Mouse (Mus musculus) kidney, embryonic 16.5 days (tissue): ENCODE measurements around the gene Poglut1. TPM values are rescaled to one million over a fixed set of nuclear protein-coding genes. Genes with fewer than 3 reads are reported as not detected.

Experiments used
- ATAC-seq: fragments of 200-750 bp; cut with Nextera tagmentation; 2 replicates; pipeline ENCODE4 v1.8.0; 2017; ENCODE audit warnings: moderate TSS enrichment; ENCODE audit not compliant: low FRiP score, low TSS enrichment
- H3K27ac ChIP-seq: fragments of 300-500 bp; sonication (generic); 2 replicates; pipeline ENCODE4 v1.5.1; 2014; ENCODE audit warnings: low read length
- H3K27me3 ChIP-seq: fragments of 300-500 bp; sonication (generic); 2 replicates; pipeline ENCODE4 v1.6.1; 2014; ENCODE audit warnings: low read length, control low read depth, mixed read lengths; ENCODE audit not compliant: insufficient read depth
- H3K36me3 ChIP-seq: fragments of 300-500 bp; sonication (generic); 2 replicates; pipeline ENCODE4 v1.6.1; 2014; ENCODE audit warnings: low read length, control low read depth, mixed read lengths; ENCODE audit not compliant: insufficient read depth
- H3K4me1 ChIP-seq: fragments of 300-500 bp; sonication (generic); 2 replicates; pipeline ENCODE4 v1.6.1; 2014; ENCODE audit warnings: low read length, control low read depth, mixed read lengths; ENCODE audit not compliant: insufficient read depth
- H3K4me2 ChIP-seq: fragments of 300-500 bp; sonication (generic); replicated peaks from 2 replicates; pipeline ENCODE4 v1.6.1; 2014; ENCODE audit warnings: low read depth, low read length
- H3K4me3 ChIP-seq: fragments of 300-500 bp; sonication (generic); 2 replicates; pipeline ENCODE4 v1.5.1; 2014; ENCODE audit warnings: mild to moderate bottlenecking, low read length
- H3K9ac ChIP-seq: fragments of 300-500 bp; sonication (generic); replicated peaks from 2 replicates; pipeline ENCODE4 v1.6.1; 2014; ENCODE audit warnings: low read length
- H3K9me3 ChIP-seq: fragments of 300-500 bp; sonication (generic); 2 replicates; pipeline ENCODE4 v1.6.1; 2016; ENCODE audit warnings: low read length, control low read depth
- WGBS: fragments of 180-500 bp; shearing (Covaris S2); extraction: QIAGEN DNeasy Blood & Tissue Kit; methylation state at CpG from one replicate; pipeline ENCODE4 v1.1.7; 2014; 5-methylcytosine and 5-hydroxymethylcytosine counted together
- polyA plus RNA-seq: library from polyadenylated mRNA; unstranded; fragments of >200 nt; fragmentation: Nextera tagmentation; extraction: Ambion mirVana; gene quantifications from 2 replicates; pipeline ENCODE4 v1.2.1, GENCODE M21; 2015

The Poglut1 gene
- polyA plus RNA-seq, 1 experiment from 2014 or later = 62.2 TPM

- Histone ChIP-seq H3K4me2 (no peak overlapping the region), H3K9ac (no peak overlapping the region), H3K9me3 (no peaks in the 10 kb centered on the region), H3K27ac (no peak overlapping the region), H3K4me1 (no peaks in the 10 kb centered on the region), H3K36me3 (peaks cover 78% of the 10 kb centered on the region), H3K4me3 (no peak overlapping the region), H3K27me3 (no peaks in the 10 kb centered on the region)
- ATAC-seq = no peak
- WGBS = 95% methylated on average over 5 of the region's 5 CpGs
These were observed 37.1 kb upstream of the Poglut1 start for GRCm38 (mm10) chr16:38587163-38587562.

GRCm38 (mm10) chr16:38585186-38585585 is 35.1 kb upstream of the Poglut1 start:
- Histone ChIP-seq H3K27me3 (no peaks in the 10 kb centered on the region), H3K36me3 (peaks cover 67% of the 10 kb centered on the region), H3K9ac (no peak overlapping the region), H3K27ac (no peak overlapping the region), H3K4me3 (no peak overlapping the region), H3K4me1 (no peaks in the 10 kb centered on the region), H3K9me3 (no peaks in the 10 kb centered on the region), H3K4me2 (no peak overlapping the region)
- WGBS = 91% methylated on average over 5 of the region's 5 CpGs
- ATAC-seq = no peak

GRCm38 (mm10) chr16:38584761-38585160 is 34.7 kb upstream of the Poglut1 start:
- H3K4me1 ChIP-seq = no peaks in the 10 kb centered on the region
- H3K27ac ChIP-seq = no peak overlapping the region
- H3K4me3 ChIP-seq = no peak overlapping the region
- no peak overlapping the region for H3K9ac ChIP-seq
- no peak for ATAC-seq
- no peaks in the 10 kb centered on the region for H3K9me3 ChIP-seq
- H3K36me3 ChIP-seq = peaks cover 63% of the 10 kb centered on the region
- H3K4me2 ChIP-seq = no peak overlapping the region
- 89% methylated on average over 7 of the region's 7 CpGs for WGBS
- H3K27me3 ChIP-seq = no peaks in the 10 kb centered on the region

GRCm38 (mm10) chr16:38571481-38571880 is 21.4 kb upstream of the Poglut1 start:
- Histone ChIP-seq H3K9ac (no peak overlapping the region), H3K4me1 (no peaks in the 10 kb centered on the region), H3K27me3 (no peaks in the 10 kb centered on the region), H3K4me2 (no peak overlapping the region), H3K36me3 (peaks cover 64% of the 10 kb centered on the region), H3K9me3 (no peaks in the 10 kb centered on the region), H3K4me3 (no peak overlapping the region), H3K27ac (no peak overlapping the region)
- WGBS = 94% methylated on average over 3 of the region's 3 CpGs
- ATAC-seq = no peak

- no peak overlapping the region for H3K4me2 ChIP-seq
- H3K27ac ChIP-seq = no peak overlapping the region
- H3K4me3 ChIP-seq = no peak overlapping the region
- peaks cover 10% of the 10 kb centered on the region for H3K4me1 ChIP-seq
- no peak overlapping the region for H3K9ac ChIP-seq
- no peaks in the 10 kb centered on the region for H3K27me3 ChIP-seq
- WGBS = 95% methylated on average over 5 of the region's 5 CpGs
- H3K36me3 ChIP-seq = peaks cover 66% of the 10 kb centered on the region
- no peak for ATAC-seq
- H3K9me3 ChIP-seq = no peaks in the 10 kb centered on the region
These were observed 18.1 kb upstream of the Poglut1 start for GRCm38 (mm10) chr16:38568192-38568591.

GRCm38 (mm10) chr16:38563516-38563915 is 13.5 kb upstream of the Poglut1 start:
- peaks cover 11% of the 10 kb centered on the region; the same call in 1 of the 2 replicates for H3K27me3 ChIP-seq
- H3K36me3 ChIP-seq = peaks cover 31% of the 10 kb centered on the region
- peak overlapping the region; percentile 71 for H3K4me2 ChIP-seq
- H3K4me1 ChIP-seq = peaks cover 10% of the 10 kb centered on the region
- 25% methylated on average over 10 of the region's 10 CpGs for WGBS
- no peaks in the 10 kb centered on the region for H3K9me3 ChIP-seq
- peak overlapping the region; percentile 91 for H3K4me3 ChIP-seq
- peak overlapping the region; percentile 97 for H3K9ac ChIP-seq
- no peak overlapping the region for H3K27ac ChIP-seq
- no peak for ATAC-seq

GRCm38 (mm10) chr16:38562968-38563327 is 12.9 kb upstream of the Poglut1 start:
- peaks cover 11% of the 10 kb centered on the region; the same call in 1 of the 2 replicates for H3K27me3 ChIP-seq
- peaks cover 25% of the 10 kb centered on the region for H3K36me3 ChIP-seq
- H3K9ac ChIP-seq = peak overlapping the region; percentile 97
- H3K4me3 ChIP-seq = peak overlapping the region; percentile 91
- peak overlapping the region; percentile 71 for H3K4me2 ChIP-seq
- whole genome bisulfite sequencing = under 1% methylated on average over 25 of the region's 25 CpGs
- H3K27ac ChIP-seq = peak overlapping the region; percentile 82
- H3K9me3 ChIP-seq = no peaks in the 10 kb centered on the region
- H3K4me1 ChIP-seq = peaks cover 10% of the 10 kb centered on the region
- ATAC-seq = peak; percentile 4; the same call in 1 of the 2 replicates

- peak overlapping the region; percentile 82 for H3K27ac ChIP-seq
- 8% methylated on average over 37 of the region's 37 CpGs for WGBS
- peak overlapping the region; percentile 97 for H3K9ac ChIP-seq
- peaks cover 21% of the 10 kb centered on the region for H3K36me3 ChIP-seq
- ATAC-seq = peak; percentile 97
- H3K9me3 ChIP-seq = no peaks in the 10 kb centered on the region
- peak overlapping the region; percentile 71 for H3K4me2 ChIP-seq
- H3K4me1 ChIP-seq = peaks cover 10% of the 10 kb centered on the region
- H3K27me3 ChIP-seq = peaks cover 11% of the 10 kb centered on the region; the same call in 1 of the 2 replicates
- H3K4me3 ChIP-seq = peak overlapping the region; percentile 91
These were observed 12.3 kb upstream of the Poglut1 start for GRCm38 (mm10) chr16:38562131-38562967.

GRCm38 (mm10) chr16:38558221-38558748 is 8.2 kb upstream of the Poglut1 start, which contains the start of gene Tmem39a:
TSS of gene Tmem39a (plus strand) at chr16:38558698.
- 83% methylated on average over 3 of the region's 3 CpGs for WGBS
- H3K9ac ChIP-seq = no peak within 1 kb of the TSS
- ATAC-seq = no peak
- no peaks in the 10 kb centered on the region for H3K4me1 ChIP-seq
- no peak within 1 kb of the TSS for H3K4me2 ChIP-seq
- no peaks in the 10 kb centered on the region for H3K9me3 ChIP-seq
- H3K27me3 ChIP-seq = peaks cover 14% of the 10 kb centered on the region
- no peak within 1 kb of the TSS for H3K27ac ChIP-seq
- H3K36me3 ChIP-seq = no peaks in the 10 kb centered on the region
- no peak within 1 kb of the TSS for H3K4me3 ChIP-seq

- no peak for ATAC-seq
- Histone ChIP-seq H3K27ac (no peak overlapping the region), H3K4me3 (no peak overlapping the region), H3K9me3 (no peaks in the 10 kb centered on the region), H3K4me2 (no peak overlapping the region), H3K27me3 (peaks cover 18% of the 10 kb centered on the region), H3K9ac (no peak overlapping the region), H3K4me1 (no peaks in the 10 kb centered on the region), H3K36me3 (no peaks in the 10 kb centered on the region)
- 85% methylated on average over 3 of the region's 3 CpGs for WGBS
These were observed 5.9 kb upstream of the Poglut1 start for GRCm38 (mm10) chr16:38555988-38556387.
